Mouse (Mus musculus): ENCODE data around the gene Zfp672. TPM values are rescaled to one million over a fixed set of nuclear protein-coding genes. Genes with fewer than 3 reads are reported as not detected.
A peak's percentile ranks its signal among the peaks of the same experiment; 100 is the strongest.
"Not testable (repeated sequence)": the region's sequence is repeated elsewhere in the genome, so short reads cannot be mapped to it uniquely, and the experiment has no call there.

Gene Zfp672
- total RNA-seq (2014; rRNA removed) (41.5 and 41.7 TPM in 2 replicates), polyA plus RNA-seq (2015; fragmentation: Nextera tagmentation; extraction: Ambion mirVana) (38.8 and 41.2 TPM in 2 replicates)

- Histone ChIP-seq H3K36me3 (ENCODE audit: insufficient read depth) (peaks cover 12% of the 10 kb centered on the region; the same call in 1 of the 2 replicates), H3K4me2 (ENCODE audit: low read depth) (peak within 1 kb of the TSS; percentile 87), H3K27ac (ENCODE audit: low read depth, low read length) (peak within 1 kb of the TSS; percentile 78), H3K27me3 (ENCODE audit: insufficient read depth, low read length) (no peaks in the 10 kb centered on the region), H3K4me1 (ENCODE audit: insufficient read depth) (peaks cover 26% of the 10 kb centered on the region), H3K9me3 (ENCODE audit: low read length) (no peaks in the 10 kb centered on the region), H3K4me3 (ENCODE audit: low read depth, low read length) (peak within 1 kb of the TSS; percentile 73), H3K9ac (peak within 1 kb of the TSS; percentile 73)
- WGBS: under 1% methylated on average over 52 of the region's 52 CpGs
- ATAC-seq: peak; percentile 97
- 0 out of 2 replicates have a peak, but pooled peaks have one; percentile 18 for TF ChIP-seq CTCF (IDR thresholded peaks at IDR 0.05; ENCODE audit: low read depth)
- DNase-seq: peak; percentile 98
These were observed at the start of gene Zfp672, which contains the start of gene Sh3bp5l for GRCm38 (mm10) chr11:58330276-58331148. Zfp672 (minus strand) TSS chr11:58330339. Sh3bp5l (plus strand) TSS chr11:58330724.

DNA sequence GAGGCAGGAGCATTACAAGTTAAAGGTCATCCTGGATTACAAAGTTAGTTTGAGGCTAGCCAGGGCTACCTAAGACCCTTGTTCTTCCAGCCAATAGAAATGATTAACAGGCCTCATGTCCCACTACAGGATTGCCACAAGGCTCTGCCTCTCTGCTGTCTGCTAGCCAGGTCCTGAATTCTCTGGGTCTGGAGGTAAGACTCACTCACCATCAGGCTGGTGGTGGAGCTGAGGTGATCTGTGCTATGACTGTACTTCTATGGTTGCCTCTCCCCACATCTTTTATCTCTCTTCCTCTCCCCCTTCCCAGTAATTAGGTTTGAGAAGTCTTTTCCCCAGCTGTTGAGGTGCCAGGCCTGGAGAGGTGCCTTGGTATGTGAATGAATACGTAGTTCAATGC is 49.4 kb upstream of the Zfp672 start:
- 77% methylated on average over 1 of the region's 1 CpGs for WGBS
- DNase-seq: no peak
- no peak for ATAC-seq
- Histone ChIP-seq H3K27ac (ENCODE audit: low read depth, low read length) (no peak overlapping the region), H3K4me1 (ENCODE audit: insufficient read depth) (no peaks in the 10 kb centered on the region), H3K4me2 (ENCODE audit: low read depth) (no peak overlapping the region), H3K9ac (no peak overlapping the region), H3K9me3 (ENCODE audit: low read length) (no peaks in the 10 kb centered on the region), H3K27me3 (ENCODE audit: insufficient read depth, low read length) (no peaks in the 10 kb centered on the region), H3K4me3 (ENCODE audit: low read depth, low read length) (no peak overlapping the region), H3K36me3 (ENCODE audit: insufficient read depth) (no peaks in the 10 kb centered on the region)
- TF ChIP-seq CTCF (IDR thresholded peaks at IDR 0.05; ENCODE audit: low read depth): no peak

- Histone ChIP-seq H3K27ac (ENCODE audit: low read depth, low read length) (no peak within 1 kb of the TSS), H3K9ac (no peak within 1 kb of the TSS), H3K27me3 (ENCODE audit: insufficient read depth, low read length) (no peaks in the 10 kb centered on the region), H3K9me3 (ENCODE audit: low read length) (no peaks in the 10 kb centered on the region), H3K4me1 (ENCODE audit: insufficient read depth) (no peaks in the 10 kb centered on the region), H3K4me2 (ENCODE audit: low read depth) (no peak within 1 kb of the TSS), H3K36me3 (ENCODE audit: insufficient read depth) (no peaks in the 10 kb centered on the region), H3K4me3 (ENCODE audit: low read depth, low read length) (no peak within 1 kb of the TSS)
- ATAC-seq (no peak), DNase-seq (no peak)
- WGBS: 87% methylated on average over 3 of the region's 3 CpGs
- TF ChIP-seq CTCF (IDR thresholded peaks at IDR 0.05; ENCODE audit: low read depth): no peak
These were observed 48.7 kb upstream of the Zfp672 start, which contains the start of gene Lypd8 for GRCm38 (mm10) chr11:58378763-58379278. Lypd8 (plus strand) TSS chr11:58379043.

GRCm38 (mm10) chr11:58377686-58378085 is 47.5 kb upstream of the Zfp672 start:
- Histone ChIP-seq H3K4me3 (ENCODE audit: low read depth, low read length) (no peak overlapping the region), H3K9ac (no peak overlapping the region), H3K4me1 (ENCODE audit: insufficient read depth) (no peaks in the 10 kb centered on the region), H3K36me3 (ENCODE audit: insufficient read depth) (no peaks in the 10 kb centered on the region), H3K27ac (ENCODE audit: low read depth, low read length) (no peak overlapping the region), H3K4me2 (ENCODE audit: low read depth) (no peak overlapping the region), H3K27me3 (ENCODE audit: insufficient read depth, low read length) (no peaks in the 10 kb centered on the region), H3K9me3 (ENCODE audit: low read length) (no peaks in the 10 kb centered on the region)
- WGBS: 69% methylated on average over 1 of the region's 1 CpGs
- ATAC-seq (no peak), DNase-seq (no peak)
- no peak for TF ChIP-seq CTCF (IDR thresholded peaks at IDR 0.05; ENCODE audit: low read depth)

DNA sequence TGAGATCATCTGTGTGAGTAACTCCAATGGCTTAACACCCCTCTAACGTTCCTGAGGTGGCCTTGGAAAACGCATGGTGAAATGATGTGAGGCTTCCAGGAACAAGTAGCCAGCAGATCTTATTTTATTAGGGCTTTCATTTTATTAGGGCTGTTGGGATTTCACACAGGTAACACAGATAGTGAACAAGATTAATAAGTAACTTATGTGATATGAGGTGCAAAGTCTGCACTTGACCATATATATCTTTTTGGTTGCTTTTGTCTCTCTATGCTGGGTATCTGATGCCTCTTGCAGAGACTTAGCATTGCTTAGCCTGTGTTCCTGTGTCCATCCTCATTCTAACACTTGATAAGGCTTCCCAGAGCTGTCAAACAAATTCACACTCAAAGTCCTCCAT is 47.1 kb upstream of the Zfp672 start:
- no peak overlapping the region for H3K4me3 ChIP-seq (ENCODE audit: low read depth, low read length)
- ATAC-seq (no peak), DNase-seq (no peak)
- H3K9ac ChIP-seq: no peak overlapping the region
- H3K27ac ChIP-seq (ENCODE audit: low read depth, low read length): no peak overlapping the region
- 93% methylated on average over 2 of the region's 2 CpGs for WGBS
- no peak overlapping the region for H3K4me2 ChIP-seq (ENCODE audit: low read depth)
- no peaks in the 10 kb centered on the region for H3K36me3 ChIP-seq (ENCODE audit: insufficient read depth)
- H3K27me3 ChIP-seq (ENCODE audit: insufficient read depth, low read length): no peaks in the 10 kb centered on the region
- no peak for TF ChIP-seq CTCF (IDR thresholded peaks at IDR 0.05; ENCODE audit: low read depth)
- no peaks in the 10 kb centered on the region for H3K4me1 ChIP-seq (ENCODE audit: insufficient read depth)
- no peaks in the 10 kb centered on the region for H3K9me3 ChIP-seq (ENCODE audit: low read length)

DNA sequence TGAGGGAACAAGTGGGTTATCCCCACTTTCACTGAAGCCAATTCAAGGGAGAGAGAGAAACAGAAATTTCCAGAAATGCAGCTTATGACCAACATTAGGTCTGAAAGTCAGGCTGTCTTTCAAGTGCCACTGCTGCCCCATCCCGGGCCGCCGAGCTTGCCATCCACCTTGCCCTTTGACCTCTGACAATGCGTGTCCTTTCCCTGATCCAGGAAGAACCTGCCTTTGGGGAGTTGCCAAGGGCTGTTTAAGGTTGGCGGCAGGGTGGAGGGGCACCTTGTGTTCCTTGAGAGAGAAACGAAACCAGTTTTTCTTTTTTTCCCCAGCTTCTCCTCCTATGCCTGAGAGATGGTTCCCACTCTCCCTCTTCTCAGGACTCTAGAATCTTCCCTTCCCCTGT is 36.1 kb upstream of the Zfp672 start:
- not testable (repeated sequence) for ATAC-seq; H3K4me1 ChIP-seq (ENCODE audit: insufficient read depth); H3K9ac ChIP-seq; H3K4me2 ChIP-seq (ENCODE audit: low read depth); H3K27me3 ChIP-seq (ENCODE audit: insufficient read depth, low read length); H3K4me3 ChIP-seq (ENCODE audit: low read depth, low read length); H3K9me3 ChIP-seq (ENCODE audit: low read length); DNase-seq; H3K36me3 ChIP-seq (ENCODE audit: insufficient read depth); H3K27ac ChIP-seq (ENCODE audit: low read depth, low read length)
- WGBS: no CpG with 5 or more reads among the region's 6 CpGs

GRCm38 (mm10) chr11:58364454-58364853 is 34.3 kb upstream of the Zfp672 start:
- H3K4me2 ChIP-seq (ENCODE audit: low read depth): no peak overlapping the region
- no peak for TF ChIP-seq CTCF (IDR thresholded peaks at IDR 0.05; ENCODE audit: low read depth)
- H3K9me3 ChIP-seq (ENCODE audit: low read length): no peaks in the 10 kb centered on the region
- DNase-seq (no peak), ATAC-seq (no peak)
- no peak overlapping the region for H3K9ac ChIP-seq
- H3K4me1 ChIP-seq (ENCODE audit: insufficient read depth): no peaks in the 10 kb centered on the region
- H3K36me3 ChIP-seq (ENCODE audit: insufficient read depth): no peaks in the 10 kb centered on the region
- no peak overlapping the region for H3K4me3 ChIP-seq (ENCODE audit: low read depth, low read length)
- no peaks in the 10 kb centered on the region for H3K27me3 ChIP-seq (ENCODE audit: insufficient read depth, low read length)
- 64% methylated on average over 3 of the region's 3 CpGs for WGBS
- no peak overlapping the region for H3K27ac ChIP-seq (ENCODE audit: low read depth, low read length)

GRCm38 (mm10) chr11:58362562-58362961 is 32.4 kb upstream of the Zfp672 start:
- H3K4me3 ChIP-seq (ENCODE audit: low read depth, low read length); H3K27ac ChIP-seq (ENCODE audit: low read depth, low read length); H3K4me2 ChIP-seq (ENCODE audit: low read depth); DNase-seq; H3K27me3 ChIP-seq (ENCODE audit: insufficient read depth, low read length); ATAC-seq; H3K9me3 ChIP-seq (ENCODE audit: low read length); H3K9ac ChIP-seq; H3K36me3 ChIP-seq (ENCODE audit: insufficient read depth); H3K4me1 ChIP-seq (ENCODE audit: insufficient read depth): not testable (repeated sequence)
- no CpG with 5 or more reads among the region's 6 CpGs for WGBS

Measured in forebrain, postnatal 0 days (tissue).